Mouse (Mus musculus) midbrain, postnatal 0 days (tissue): Measurements from ENCODE around the gene 4931409K22Rik. TPM values are rescaled to one million over a fixed set of nuclear protein-coding genes. Genes with fewer than 3 reads are reported as not detected.

Experiments used
- ATAC-seq: fragments of 200-750 bp; cut with Nextera tagmentation; 2 replicates; pipeline ENCODE4 v1.8.0; 2017; ENCODE audit warnings: moderate number of reproducible peaks, mild to moderate bottlenecking, moderate TSS enrichment, moderate library complexity; ENCODE audit not compliant: low FRiP score
- DNase-seq: peaks from one replicate; pipeline ENCODE4 v3.0.0-alpha.2; 2015; ENCODE audit warnings: low spot score
- H3K27ac ChIP-seq: fragments of 300-500 bp; sonication (generic); 2 replicates; pipeline ENCODE4 v1.5.1; 2014; ENCODE audit warnings: low read depth, mild to moderate bottlenecking, low read length, mixed read lengths
- H3K27me3 ChIP-seq: fragments of 300-500 bp; sonication (generic); 2 replicates; pipeline ENCODE4 v1.6.1; 2014; ENCODE audit warnings: low read length, control low read depth, mixed read lengths; ENCODE audit not compliant: insufficient read depth
- H3K36me3 ChIP-seq: fragments of 300-500 bp; sonication (generic); 2 replicates; pipeline ENCODE4 v1.6.1; 2014; ENCODE audit warnings: low read length, control low read depth, mixed read lengths; ENCODE audit not compliant: insufficient read depth
- H3K4me1 ChIP-seq: fragments of 300-500 bp; sonication (generic); 2 replicates; pipeline ENCODE4 v1.6.1; 2014; ENCODE audit warnings: mild to moderate bottlenecking, control low read depth, antibody characterized with exemption, low read length, mixed read lengths; ENCODE audit not compliant: insufficient read depth
- H3K4me2 ChIP-seq: fragments of 300-500 bp; sonication (generic); 2 replicates; pipeline ENCODE4 v1.6.1; 2014; ENCODE audit warnings: low read depth, mild to moderate bottlenecking, low read length, mixed read lengths; ENCODE audit not compliant: poor library complexity, severe bottlenecking
- H3K4me3 ChIP-seq: fragments of 300-500 bp; sonication (generic); 2 replicates; pipeline ENCODE4 v1.5.1; 2014; ENCODE audit warnings: low read depth, mild to moderate bottlenecking, low read length, moderate library complexity
- H3K9ac ChIP-seq: fragments of 300-500 bp; sonication (generic); replicated peaks from 2 replicates; pipeline ENCODE4 v1.6.1; 2014; ENCODE audit warnings: mild to moderate bottlenecking, low read length, moderate library complexity, mixed read lengths; ENCODE audit not compliant: poor library complexity, severe bottlenecking
- H3K9me3 ChIP-seq: fragments of 300-500 bp; sonication (generic); 2 replicates; pipeline ENCODE4 v1.6.1; 2016; ENCODE audit warnings: low read length, control low read depth
- CTCF ChIP-seq: IDR thresholded peaks from 2 replicates; pipeline ENCODE4 v1.5.1; 2016; ENCODE audit warnings: antibody characterized with exemption, mild to moderate bottlenecking
- WGBS: fragments of 180-500 bp; shearing (Covaris S2); extraction: QIAGEN DNeasy Blood & Tissue Kit; methylation state at CpG from one replicate; pipeline ENCODE4 v1.1.7; 2014; 5-methylcytosine and 5-hydroxymethylcytosine counted together
- polyA plus RNA-seq: library from polyadenylated mRNA; unstranded; fragments of >200 nt; fragmentation: Nextera tagmentation; extraction: Ambion mirVana; gene quantifications from 2 replicates; pipeline ENCODE4 v1.2.1, GENCODE M21; 2015
- total RNA-seq: library from RNA; depleted of rRNA; stranded (reverse); fragments of >200 nt; gene quantifications from 2 replicates; pipeline ENCODE4 v1.2.3, GENCODE M21; 2014

Gene 4931409K22Rik
- total and polyA plus RNA-seq, 2 experiments from 2014 or later: not detected

DNA sequence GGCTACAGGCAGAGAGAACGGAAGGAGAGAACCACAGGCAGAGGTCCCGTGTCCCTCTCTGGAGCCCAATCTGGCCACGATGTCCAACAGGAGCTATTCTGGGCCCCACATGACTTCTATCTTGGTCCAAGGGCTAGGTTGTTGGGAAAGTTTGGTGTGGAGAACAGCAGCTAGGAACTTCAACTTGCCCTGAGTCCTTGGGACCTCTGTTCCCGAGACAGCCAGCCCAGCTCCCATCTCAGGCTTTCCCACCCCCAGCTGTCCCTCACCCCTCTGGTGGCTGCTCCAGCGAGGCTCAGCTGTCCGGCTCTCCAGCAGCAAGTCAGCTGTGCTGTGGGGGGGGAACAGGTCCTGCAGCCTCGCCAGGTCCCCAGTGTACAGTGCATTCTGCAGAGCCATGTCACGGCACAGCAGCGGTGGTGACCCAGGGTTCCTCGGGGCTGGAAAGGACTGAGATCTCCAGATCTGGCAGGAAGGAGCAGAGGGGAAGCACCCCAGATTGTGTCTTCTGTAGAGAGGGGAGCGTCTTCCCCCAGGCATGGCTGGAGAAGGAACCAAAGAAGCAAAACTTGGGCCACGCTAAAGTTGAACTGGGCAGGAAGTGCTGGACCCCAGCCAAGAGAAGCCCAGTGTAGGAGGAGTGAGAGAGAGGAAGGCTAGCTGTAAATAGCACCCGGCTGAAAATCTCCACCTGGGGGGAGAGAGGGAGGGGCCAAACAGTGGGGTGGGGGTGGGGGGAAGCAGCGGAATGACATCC, 16.0 kb downstream of the 4931409K22Rik start, which contains the start of gene Asb10:
TSS of gene Asb10 (minus strand) at position 592 of the 757 bp plus-strand sequence.
- Histone ChIP-seq H3K4me2 (0 out of 2 replicates have a peak within 1 kb of the TSS, but pooled peaks have one; percentile 4), H3K9ac (no peak within 1 kb of the TSS), H3K27ac (no peak within 1 kb of the TSS), H3K4me1 (no peaks in the 10 kb centered on the region), H3K36me3 (no peaks in the 10 kb centered on the region), H3K4me3 (no peak within 1 kb of the TSS), H3K9me3 (no peaks in the 10 kb centered on the region), H3K27me3 (no peaks in the 10 kb centered on the region; the same call in 1 of the 2 replicates)
- 46% methylated on average over 14 of the region's 14 CpGs for WGBS
- DNase-seq (no peak), ATAC-seq (no peak)
- no peak for TF ChIP-seq CTCF

DNA sequence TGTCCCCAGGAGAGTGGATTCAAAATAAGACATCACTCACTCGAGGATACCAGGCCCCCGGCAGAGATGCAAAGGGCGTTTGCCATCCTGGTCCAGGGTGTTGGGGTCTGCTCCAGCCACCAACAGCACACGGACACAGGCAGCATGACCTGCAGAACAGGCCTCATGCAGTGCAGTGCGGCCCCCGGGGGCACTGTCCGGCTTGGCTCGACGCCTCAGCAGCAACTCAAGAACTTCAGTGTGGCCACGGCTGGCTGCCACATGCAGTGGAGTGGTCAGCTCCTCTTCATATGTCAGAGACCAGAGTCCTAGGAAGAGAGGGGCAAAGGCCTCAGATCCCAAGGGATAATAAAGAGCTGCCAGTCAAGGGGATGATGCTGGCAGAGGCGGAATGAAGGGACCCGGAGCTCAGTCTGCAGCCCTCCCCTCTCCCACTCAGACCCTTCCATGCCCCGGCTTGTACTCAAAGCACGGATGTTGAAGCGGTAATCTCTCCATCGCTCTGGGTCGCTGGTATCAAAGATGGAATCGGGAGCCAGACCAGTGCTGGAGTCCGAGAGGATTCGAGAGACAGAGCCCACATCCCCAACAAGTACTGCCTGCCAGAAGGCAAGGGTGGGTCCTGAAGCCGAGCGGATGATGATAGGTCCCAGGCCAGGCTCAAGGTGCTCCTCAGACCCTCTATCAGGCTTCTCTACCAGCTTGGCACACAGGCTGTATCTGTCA, 16.9 kb downstream of the 4931409K22Rik start:
- TF ChIP-seq CTCF: no peak
- H3K9ac ChIP-seq: no peak overlapping the region
- no peak overlapping the region for H3K4me2 ChIP-seq

DNA sequence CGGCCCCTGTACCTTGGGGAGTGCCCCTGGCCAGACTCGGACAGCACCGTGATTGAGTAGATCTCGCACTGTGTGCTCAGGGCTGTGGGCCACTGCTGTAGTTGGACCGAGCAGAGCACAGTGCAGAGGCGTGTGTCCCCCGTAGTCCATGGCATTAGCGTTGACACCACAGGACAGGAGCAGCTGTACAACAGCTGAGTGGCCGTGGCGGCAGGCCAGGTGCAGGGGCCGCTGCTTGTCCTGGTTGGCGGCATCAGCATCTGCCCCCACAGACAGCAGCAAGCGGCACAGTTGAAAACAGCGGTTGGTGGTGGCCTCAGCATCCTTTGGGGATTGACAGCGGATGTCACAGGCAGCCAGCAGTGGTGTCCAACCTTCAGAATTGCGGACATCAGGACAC, 19.0 kb downstream of the 4931409K22Rik start:
- H3K27me3 ChIP-seq: no peaks in the 10 kb centered on the region; the same call in 1 of the 2 replicates
- H3K36me3 ChIP-seq: no peaks in the 10 kb centered on the region
- ATAC-seq: no peak; the same call in 1 of the 2 replicates
- H3K4me3 ChIP-seq: no peak overlapping the region
- H3K9ac ChIP-seq: no peak overlapping the region
- TF ChIP-seq CTCF: no peak
- no peak overlapping the region for H3K27ac ChIP-seq
- no peaks in the 10 kb centered on the region for H3K9me3 ChIP-seq
- H3K4me2 ChIP-seq: no peak overlapping the region
- H3K4me1 ChIP-seq: no peaks in the 10 kb centered on the region
- DNase-seq: no peak
- 63% methylated on average over 16 of the region's 16 CpGs for WGBS

More for the DNA sequence above, 16.9 kb downstream of the 4931409K22Rik start:
- no peaks in the 10 kb centered on the region; the same call in 1 of the 2 replicates for H3K27me3 ChIP-seq
- no peaks in the 10 kb centered on the region for H3K4me1 ChIP-seq
- DNase-seq: no peak
- H3K27ac ChIP-seq: no peak overlapping the region
- no peak overlapping the region for H3K4me3 ChIP-seq
- H3K9me3 ChIP-seq: no peaks in the 10 kb centered on the region
- WGBS: 82% methylated on average over 22 of the region's 22 CpGs
- no peaks in the 10 kb centered on the region for H3K36me3 ChIP-seq
- ATAC-seq: no peak

DNA sequence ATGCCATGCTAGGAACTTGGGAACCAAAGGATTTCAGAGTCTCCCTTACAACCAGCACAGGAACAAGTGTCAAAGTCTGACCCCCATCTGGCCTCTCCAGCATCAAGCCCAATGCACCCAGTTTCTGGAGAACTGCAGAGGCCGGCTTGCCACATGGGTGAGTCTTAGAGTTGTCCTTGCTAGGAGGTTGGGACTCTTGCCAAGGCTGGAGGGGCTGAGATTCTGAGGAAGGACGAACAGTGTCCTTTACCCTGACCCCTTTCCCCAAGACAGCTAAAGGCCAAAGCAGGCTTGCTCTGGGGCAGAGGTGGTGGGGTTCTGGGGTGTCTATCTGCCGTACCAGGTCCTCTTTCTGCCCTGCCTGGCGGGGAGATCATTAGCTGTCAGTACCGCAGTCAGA, 20.1 kb downstream of the 4931409K22Rik start:
- Histone ChIP-seq H3K27ac (no peak overlapping the region), H3K4me3 (no peak overlapping the region), H3K27me3 (peaks cover under 1% of the 10 kb centered on the region; the same call in 1 of the 2 replicates), H3K4me1 (no peaks in the 10 kb centered on the region), H3K36me3 (no peaks in the 10 kb centered on the region), H3K4me2 (no peak overlapping the region), H3K9me3 (no peaks in the 10 kb centered on the region), H3K9ac (no peak overlapping the region)
- ATAC-seq (no peak), DNase-seq (no peak)
- no peak for TF ChIP-seq CTCF
- WGBS: 82% methylated on average over 5 of the region's 5 CpGs

DNA sequence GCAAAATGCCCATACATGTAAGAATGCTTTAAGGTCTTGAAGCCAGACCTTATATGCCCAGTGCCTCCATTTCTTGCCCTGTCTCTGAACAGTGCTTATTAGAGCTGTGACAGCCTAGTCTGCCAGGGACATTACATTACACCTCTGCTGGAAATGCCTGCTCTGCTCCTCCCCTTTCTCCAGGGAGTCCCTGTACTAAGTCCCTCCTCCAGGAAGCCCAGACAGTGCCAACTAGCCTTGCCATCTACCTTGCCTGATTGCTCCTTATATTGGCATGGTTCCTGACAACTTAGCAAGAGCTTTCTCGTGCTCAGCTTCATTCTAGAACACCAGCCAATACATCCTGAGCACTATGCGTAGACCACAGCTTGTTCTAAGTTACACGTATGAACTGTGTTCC, 20.9 kb downstream of the 4931409K22Rik start:
- Histone ChIP-seq H3K27me3 (peaks cover 4% of the 10 kb centered on the region; the same call in 1 of the 2 replicates), H3K4me2 (no peak overlapping the region), H3K9ac (no peak overlapping the region), H3K4me1 (no peaks in the 10 kb centered on the region), H3K4me3 (no peak overlapping the region), H3K36me3 (no peaks in the 10 kb centered on the region), H3K9me3 (no peaks in the 10 kb centered on the region), H3K27ac (no peak overlapping the region)
- WGBS: 94% methylated on average over 3 of the region's 3 CpGs
- no peak for TF ChIP-seq CTCF
- DNase-seq (no peak), ATAC-seq (no peak)

DNA sequence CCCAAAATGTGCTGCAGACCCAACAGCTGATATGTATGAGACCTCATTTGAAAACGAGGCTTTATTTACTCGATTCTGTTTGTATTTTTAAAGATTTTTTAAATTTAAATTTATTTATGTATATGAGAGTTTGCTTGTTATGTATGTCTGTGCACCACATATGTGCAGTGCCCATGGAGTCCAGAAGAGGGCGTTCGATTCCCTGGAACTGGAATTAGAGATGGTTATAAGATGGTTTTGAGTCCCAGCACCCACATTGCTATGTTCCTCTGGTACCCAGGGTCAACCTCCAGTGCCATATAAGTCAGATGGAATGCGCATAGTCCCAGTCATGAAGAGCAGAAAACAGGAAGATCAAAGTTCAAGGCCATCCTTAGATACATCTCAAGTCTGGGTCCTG, 22.3 kb downstream of the 4931409K22Rik start:
- H3K9me3 ChIP-seq: no peaks in the 10 kb centered on the region
- H3K4me1 ChIP-seq: no peaks in the 10 kb centered on the region
- 45% methylated on average over 5 of the region's 5 CpGs for WGBS
- H3K4me2 ChIP-seq: no peak overlapping the region
- H3K27ac ChIP-seq: no peak overlapping the region
- DNase-seq: no peak
- H3K27me3 ChIP-seq: peaks cover 5% of the 10 kb centered on the region; the same call in 1 of the 2 replicates
- H3K9ac ChIP-seq: no peak overlapping the region
- ATAC-seq: no peak
- H3K4me3 ChIP-seq: no peak overlapping the region
- H3K36me3 ChIP-seq: no peaks in the 10 kb centered on the region
- peak; percentile 39 for TF ChIP-seq CTCF
